Mouse (Mus musculus) embryonic stem cell, embryonic (primary cell): ENCODE data around the gene Dpf3.

Experiments
- CTCF ChIA-PET, 4 experiments: fragments of 300-600 bp in 2 of 4; fragments of 350-600 bp in 2 of 4; sonication (Branson Sonifier 250); formaldehyde crosslinking; loops; one replicate each; lab custom pipeline; 2022; ENCODE audit warnings: inconsistent platforms in 2 of 4; lab: Charles Lee
- POLR2A ChIA-PET, 4 experiments: fragments of 300-600 bp in 2 of 4; fragments of 350-600 bp in 2 of 4; sonication (Branson Sonifier 250); formaldehyde crosslinking; loops; one replicate each; lab custom pipeline; 2022; ENCODE audit warnings: antibody characterized with exemption in 4 of 4, inconsistent platforms in 1 of 4; lab: Charles Lee

Dpf3 gene

DNA sequence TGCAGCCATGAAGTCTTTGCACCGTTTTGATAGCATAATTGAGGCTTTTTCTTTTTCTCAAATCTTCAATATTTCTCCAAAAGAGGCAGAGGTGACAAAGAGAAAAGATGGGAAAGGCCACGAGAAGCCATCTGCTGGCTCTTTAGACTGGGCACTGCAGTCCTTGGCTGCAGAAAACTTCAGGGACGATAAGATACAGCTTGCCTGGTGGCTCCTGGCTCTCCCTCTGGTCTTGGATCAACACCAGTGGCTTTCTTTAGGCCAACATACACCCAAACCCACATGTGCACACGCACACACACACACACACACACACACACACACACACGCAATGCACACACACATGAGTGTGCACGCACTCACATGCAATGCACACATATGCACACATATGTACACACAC lies 278.7 kb downstream of the Dpf3 start:
- CTCF ChIA-PET, result no interaction called here
- POLR2A ChIA-PET, result no interaction called here

DNA sequence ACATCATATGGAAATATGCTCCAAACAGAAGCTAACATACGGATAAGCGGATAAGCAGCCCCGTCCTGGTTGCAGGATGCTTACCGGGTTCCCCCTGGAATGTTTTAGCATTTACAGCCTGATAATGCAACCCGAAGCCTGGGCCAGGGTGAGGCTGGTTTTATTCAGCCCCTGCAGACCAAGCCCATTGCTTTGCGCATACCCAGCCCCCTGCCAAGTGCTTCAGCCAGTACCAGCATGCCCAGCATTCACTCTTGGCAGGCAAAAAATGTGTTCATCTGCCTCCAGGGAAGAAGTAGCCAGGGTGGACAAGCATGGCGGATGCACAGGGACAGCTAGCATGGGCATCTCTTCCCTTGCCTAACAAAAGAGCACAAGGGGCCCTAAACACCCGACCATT lies 279.5 kb downstream of the Dpf3 start:
- CTCF ChIA-PET, result no interaction called here
- POLR2A ChIA-PET, result interaction anchor here in 1 of 4 experiments (1.2 kb wide), 1 partner anchor 283 kb away, joined by 3 read pairs; no protein-coding TSS in a partner anchor

- ChIA-PET POLR2A (interaction anchor here in 2 of 4 experiments (0.6 to 1.2 kb wide), 3 partner anchors 50 to 1862 kb away, joined by 3 to 11 read pairs (median 3); no protein-coding TSS in a partner anchor), CTCF (no interaction called here)
Observed at GRCm38 (mm10) chr12:83207481-83207880, 280.0 kb downstream of the Dpf3 start.

DNA sequence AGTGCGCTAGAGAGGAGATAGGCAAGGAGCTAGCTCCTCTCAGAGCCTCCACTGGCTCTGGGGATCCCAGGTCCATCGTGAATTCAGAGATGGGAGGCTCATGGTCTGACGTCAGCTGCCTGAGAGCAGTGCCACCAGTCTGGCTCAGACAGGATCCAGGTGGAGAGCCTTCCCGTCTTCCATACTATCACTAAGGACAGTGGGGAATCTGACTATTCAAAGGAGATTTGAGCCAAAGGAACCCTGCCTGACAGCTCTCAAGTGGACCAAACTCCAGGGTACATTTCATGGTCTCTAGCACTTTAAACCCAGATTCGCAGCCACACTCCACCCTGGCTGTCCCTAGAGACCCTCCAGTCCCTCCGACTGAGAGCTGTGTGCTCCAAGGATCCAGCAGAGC lies 280.6 kb downstream of the Dpf3 start:
- CTCF ChIA-PET, result no interaction called here
- POLR2A ChIA-PET, result interaction anchor here in 2 of 4 experiments (0.5 to 1.2 kb wide), 4 partner anchors 8 to 1862 kb away, joined by 3 to 11 read pairs (median 3); no protein-coding TSS in a partner anchor

- POLR2A ChIA-PET, result no interaction called here
Observed at GRCm38 (mm10) chr12:83204361-83204760, 283.2 kb downstream of the Dpf3 start.

GRCm38 (mm10) chr12:83201674-83202073 lies 285.8 kb downstream of the Dpf3 start:
- POLR2A ChIA-PET, result interaction anchor here in 1 of 4 experiments (1.1 kb wide), 1 partner anchor 226 kb away, joined by 3 read pairs; no protein-coding TSS in a partner anchor

More at GRCm38 (mm10) chr12:83204361-83204760, 283.2 kb downstream of the Dpf3 start:
- CTCF ChIA-PET, result no interaction called here

DNA sequence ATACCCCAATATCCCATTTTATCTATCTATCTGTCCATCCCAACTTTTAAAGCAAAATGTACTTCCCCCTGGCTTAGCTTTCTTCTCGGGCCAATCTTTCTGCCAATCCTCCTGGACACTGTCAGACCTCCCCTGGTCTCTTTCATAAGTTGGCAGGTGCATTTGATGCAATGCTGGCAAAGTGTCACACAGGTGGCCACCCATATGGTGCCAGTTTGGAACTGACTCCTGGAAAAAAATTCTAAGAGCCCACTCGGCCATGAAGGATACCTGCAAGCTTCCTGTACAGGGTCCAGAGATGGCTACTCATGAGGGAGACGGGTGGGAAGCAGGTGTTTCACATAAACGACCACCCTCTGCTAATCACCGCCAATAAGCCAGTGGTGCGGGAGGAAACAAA lies 307.0 kb downstream of the Dpf3 start:
- ChIA-PET CTCF (interaction anchor here in 1 of 4 experiments (0.7 kb wide), 1 partner anchor 160 kb away, joined by 6 read pairs; no protein-coding TSS in a partner anchor), POLR2A (no interaction called here)

More at GRCm38 (mm10) chr12:83201674-83202073, 285.8 kb downstream of the Dpf3 start:
- CTCF ChIA-PET, result no interaction called here

- POLR2A ChIA-PET, result no interaction called here
- CTCF ChIA-PET, result no interaction called here
Observed at GRCm38 (mm10) chr12:83179860-83180259, 307.7 kb downstream of the Dpf3 start.

GRCm38 (mm10) chr12:83178770-83179169 lies 308.7 kb downstream of the Dpf3 start:
- POLR2A ChIA-PET, result no interaction called here
- CTCF ChIA-PET, result no interaction called here

GRCm38 (mm10) chr12:83169495-83170209 lies 317.9 kb downstream of the Dpf3 start:
- ChIA-PET POLR2A (no interaction called here), CTCF (interaction anchor here in 2 of 4 experiments (0.5 to 0.8 kb wide), 3 partner anchors 144 to 254 kb away, joined by 3 to 9 read pairs (median 3); no protein-coding TSS in a partner anchor)

- CTCF ChIA-PET, result no interaction called here
- POLR2A ChIA-PET, result no interaction called here
Observed at GRCm38 (mm10) chr12:83168310-83168709, 319.2 kb downstream of the Dpf3 start.

DNA sequence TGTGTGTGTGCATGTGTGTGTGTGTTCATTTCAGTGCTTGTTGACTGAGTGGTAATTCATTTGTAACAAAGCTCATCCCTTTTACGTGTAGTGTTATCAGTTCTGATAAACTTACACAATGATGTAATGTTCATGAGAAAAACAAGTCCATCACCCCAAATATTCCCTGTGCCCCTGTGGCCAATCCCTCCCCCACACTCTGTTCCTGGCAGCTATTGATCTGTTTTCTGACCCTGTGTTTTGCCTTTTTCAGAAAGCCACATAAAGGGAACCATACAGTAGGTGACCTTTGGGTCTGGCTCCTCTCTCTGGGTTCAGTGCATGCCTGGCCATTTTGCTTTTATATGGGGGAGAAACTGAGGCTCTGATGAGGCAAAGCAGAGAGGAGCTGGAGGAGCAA lies 322.5 kb downstream of the Dpf3 start:
- POLR2A ChIA-PET, result interaction anchor here in 1 of 4 experiments (0.6 kb wide), 1 partner anchor 142 kb away, joined by 3 read pairs; no protein-coding TSS in a partner anchor
- CTCF ChIA-PET, result no interaction called here
